Mouse (Mus musculus): ENCODE results near the gene BC016579. TPM values are rescaled to one million over a fixed set of nuclear protein-coding genes. Genes with fewer than 3 reads are reported as not detected.
A peak's percentile ranks its signal among the peaks of the same experiment; 100 is the strongest.

The BC016579 gene
- total RNA-seq, 2 experiments from 2014 or later = 0.16 TPM; not detected in 1

DNA sequence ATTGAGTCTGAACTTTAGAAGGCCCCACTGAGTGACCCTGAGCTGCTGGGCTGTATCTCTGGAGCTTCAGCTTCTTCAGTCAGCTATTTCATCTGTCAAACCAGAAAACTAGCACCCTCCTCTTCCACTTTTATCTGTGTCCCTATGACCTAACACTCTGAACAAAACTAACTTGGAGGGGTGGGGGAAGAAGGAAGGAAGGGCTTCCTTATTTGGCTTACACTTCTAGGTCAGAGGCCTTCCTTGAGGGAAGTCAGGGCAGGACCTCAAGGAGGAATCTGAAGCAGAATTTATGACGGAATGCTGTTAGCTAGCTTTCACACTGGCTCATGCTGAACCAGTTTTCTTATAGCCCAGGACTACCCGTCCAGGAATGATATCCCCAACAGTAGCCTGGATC lies 2.4 kb downstream of the BC016579 start:
- intact Hi-C loops (cut with DNase I) = no loop called here
- DNase-seq (ENCODE audit: low spot score in 2 of 2) = no peak

GRCm38 (mm10) chr16:45644380-45644779 lies 9.5 kb downstream of the BC016579 start:
- no peak for DNase-seq (ENCODE audit: low spot score in 2 of 2)
- intact Hi-C loops (cut with DNase I) = no loop called here

DNA sequence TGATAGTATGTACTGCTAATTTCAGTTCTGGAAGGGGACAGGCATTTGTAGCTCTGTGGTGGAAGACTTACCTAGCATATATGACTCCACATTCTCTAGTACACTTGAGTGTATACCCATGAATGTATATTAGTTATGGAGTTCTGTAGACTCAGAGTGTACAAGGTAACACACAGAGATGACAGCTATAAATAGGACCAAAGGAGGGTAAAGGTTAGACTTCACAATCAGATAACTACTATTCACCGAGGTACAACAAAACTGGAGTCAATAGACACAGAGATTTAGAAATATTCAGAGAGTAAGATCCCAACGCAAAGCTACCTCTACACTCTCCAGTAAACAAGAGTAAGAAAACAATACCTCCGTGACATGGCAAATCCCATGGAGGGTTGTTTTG lies 9.9 kb downstream of the BC016579 start:
- no peak for DNase-seq (ENCODE audit: low spot score in 2 of 2)
- intact Hi-C loops (cut with DNase I) = no loop called here

DNA sequence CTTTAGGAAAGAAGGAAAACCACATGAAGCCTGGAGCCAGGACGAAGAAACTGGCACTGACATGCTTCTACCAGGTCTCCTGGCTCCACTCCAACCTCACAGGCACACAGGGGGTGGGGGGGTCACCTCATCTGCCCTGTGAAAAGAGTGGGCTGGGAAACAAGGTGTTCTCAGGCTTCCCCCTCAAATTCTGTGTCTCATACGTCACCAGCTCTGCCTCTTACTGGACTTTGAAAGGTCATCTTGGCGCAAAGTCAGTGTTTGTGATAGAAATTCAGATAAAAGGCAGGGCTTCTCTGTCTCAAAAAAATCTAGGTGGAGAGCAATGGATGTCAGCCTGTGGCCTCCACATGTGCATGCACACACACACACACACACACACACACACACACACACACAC lies 12.6 kb downstream of the BC016579 start:
- intact Hi-C loops (cut with DNase I) = no loop called here
- DNase-seq (ENCODE audit: low spot score in 2 of 2) = no peak

- no peak for DNase-seq (ENCODE audit: low spot score in 2 of 2)
- intact Hi-C loops (cut with DNase I) = no loop called here
These were observed 13.7 kb downstream of the BC016579 start for GRCm38 (mm10) chr16:45640070-45640762.

- intact Hi-C loops (cut with DNase I) = loop anchor here (1.0 kb wide), 1 partner anchor 23 kb away; no protein-coding TSS in a partner anchor
- DNase-seq (ENCODE audit: low spot score in 2 of 2) = peak in 1 of 2 experiments; percentile 52
These were observed 18.0 kb downstream of the BC016579 start for GRCm38 (mm10) chr16:45635826-45636225.

DNA sequence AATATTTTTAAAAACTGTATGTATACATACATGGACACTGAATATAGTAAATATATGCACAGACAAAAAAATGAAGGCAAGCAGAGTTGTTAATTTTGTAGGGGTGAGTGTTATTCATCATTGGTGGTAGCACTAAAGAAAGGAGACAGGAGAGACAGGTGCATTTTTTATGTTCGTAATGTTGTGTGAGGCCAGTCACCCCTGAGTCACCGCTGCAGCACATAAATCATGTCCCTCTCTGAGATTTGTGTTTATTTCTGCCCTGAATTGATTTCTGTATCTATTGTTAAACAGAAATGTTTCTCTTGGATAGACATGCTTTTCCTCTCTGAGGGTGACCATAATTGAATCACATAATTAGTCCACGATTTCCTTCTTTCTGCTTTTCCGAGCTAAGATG lies 21.4 kb downstream of the BC016579 start:
- intact Hi-C loops (cut with DNase I) = no loop called here
- DNase-seq (ENCODE audit: low spot score in 2 of 2) = no peak

- peak; percentile 71 to 74 for DNase-seq (ENCODE audit: low spot score in 2 of 2)
- intact Hi-C loops (cut with DNase I) = loop anchor here (1.0 kb wide), 1 partner anchor 434 kb away; no protein-coding TSS in a partner anchor
These were observed 23.4 kb downstream of the BC016579 start for GRCm38 (mm10) chr16:45630347-45630960.

DNA sequence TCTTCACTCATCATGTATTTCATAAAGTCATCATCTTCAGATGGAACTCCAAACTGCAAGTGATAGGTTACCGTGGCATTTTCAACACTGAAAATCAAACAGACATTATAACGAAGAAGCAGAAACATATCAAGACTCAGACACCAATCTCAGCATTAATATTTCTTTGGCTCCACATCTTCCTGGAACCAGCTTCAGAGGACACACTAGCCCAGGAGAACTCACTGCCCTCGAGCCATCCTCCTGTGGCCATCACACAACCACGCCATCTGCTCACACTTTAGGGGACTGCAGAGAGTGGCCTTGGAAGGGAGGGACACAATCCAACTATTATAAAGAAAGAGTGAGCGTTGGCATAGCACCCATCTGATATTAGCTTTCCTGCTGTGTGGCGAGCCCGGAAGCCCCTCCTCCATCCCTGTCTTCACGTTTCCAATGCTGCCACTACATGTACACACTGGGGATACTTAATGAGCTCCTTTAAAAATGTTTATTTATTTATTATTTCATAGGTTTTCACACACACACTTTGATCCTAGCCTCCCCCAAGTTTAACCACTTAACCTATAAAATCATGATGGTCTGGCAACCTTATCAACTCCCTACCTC lies 24.3 kb downstream of the BC016579 start:
- intact Hi-C loops (cut with DNase I) = loop anchor here (1.0 kb wide), 1 partner anchor 433 kb away; no protein-coding TSS in a partner anchor
- no peak for DNase-seq (ENCODE audit: low spot score in 2 of 2)

GRCm38 (mm10) chr16:45625342-45625741 lies 28.5 kb downstream of the BC016579 start:
- intact Hi-C loops (cut with DNase I) = no loop called here
- DNase-seq (ENCODE audit: low spot score in 2 of 2) = no peak

DNA sequence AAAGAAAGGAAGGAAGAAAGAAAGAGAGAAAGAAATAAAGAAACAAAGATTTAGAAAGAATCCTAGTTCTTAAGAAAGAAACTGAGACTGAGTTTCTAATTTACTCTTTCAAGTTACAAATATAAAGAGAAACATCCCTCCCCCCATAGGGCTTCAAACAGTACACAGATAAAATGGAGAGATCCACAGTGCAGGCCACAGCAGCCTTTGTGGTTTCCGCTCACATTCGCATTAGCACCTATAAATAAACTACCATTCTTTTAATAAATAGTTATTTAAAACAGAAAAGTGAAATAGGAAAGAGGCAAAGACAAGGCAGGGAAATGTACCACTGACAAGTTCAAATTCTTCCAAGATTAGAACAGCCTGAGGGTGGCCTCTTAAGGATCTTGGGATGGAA lies 29.1 kb downstream of the BC016579 start:
- intact Hi-C loops (cut with DNase I) = no loop called here
- DNase-seq (ENCODE audit: low spot score in 2 of 2) = no peak

DNA sequence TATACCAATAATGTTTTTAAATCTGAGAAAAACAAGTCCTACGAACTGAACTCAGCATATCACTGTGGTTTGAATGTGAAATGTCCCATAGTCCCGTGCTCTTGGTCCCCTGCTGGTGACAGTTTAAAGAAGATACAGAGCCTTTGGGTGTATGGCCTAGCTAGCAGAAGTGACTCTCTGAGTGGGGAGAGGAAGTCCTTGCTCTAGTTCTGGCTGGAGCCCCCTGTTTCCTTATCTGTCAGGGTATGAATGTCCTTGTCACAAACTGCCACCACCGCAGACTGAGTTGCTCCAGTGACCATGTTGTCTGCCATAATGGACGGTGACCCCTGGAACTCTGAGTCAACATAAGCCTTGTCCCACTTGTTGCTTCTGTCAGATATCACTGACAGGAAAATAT lies 30.6 kb downstream of the BC016579 start:
- DNase-seq (ENCODE audit: low spot score in 2 of 2) = no peak
- intact Hi-C loops (cut with DNase I) = no loop called here

DNA sequence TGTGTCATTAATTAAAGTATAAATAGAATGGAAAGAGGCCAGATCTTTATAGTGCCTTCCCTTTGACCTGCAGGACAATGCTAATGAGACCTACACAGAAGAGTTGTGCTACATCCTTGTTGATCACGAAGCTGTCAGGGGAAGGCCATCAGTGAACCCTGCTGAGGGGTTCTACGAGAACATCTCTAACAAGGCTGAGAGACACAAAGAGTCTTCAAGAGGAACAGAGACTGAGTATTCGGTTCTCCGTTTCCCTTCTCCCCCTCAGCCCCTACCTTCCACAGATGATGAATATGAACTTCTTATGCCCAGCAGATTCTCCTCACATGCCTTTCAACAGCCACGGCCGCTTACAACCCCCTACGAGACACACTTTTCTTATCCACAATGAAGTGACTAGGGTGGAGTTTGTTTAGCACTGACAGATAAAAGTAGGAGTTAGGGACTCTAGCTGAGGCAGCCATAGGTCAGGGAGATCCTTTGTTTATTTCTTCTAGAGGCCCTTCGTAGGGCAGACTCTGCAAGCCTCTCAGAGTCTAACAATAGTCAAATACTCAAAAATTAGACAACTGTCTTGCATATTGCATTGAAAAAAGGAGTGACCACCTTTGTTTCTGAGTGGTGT lies 34.0 kb downstream of the BC016579 start:
- DNase-seq (ENCODE audit: low spot score in 2 of 2) = no peak
- intact Hi-C loops (cut with DNase I) = no loop called here

DNA sequence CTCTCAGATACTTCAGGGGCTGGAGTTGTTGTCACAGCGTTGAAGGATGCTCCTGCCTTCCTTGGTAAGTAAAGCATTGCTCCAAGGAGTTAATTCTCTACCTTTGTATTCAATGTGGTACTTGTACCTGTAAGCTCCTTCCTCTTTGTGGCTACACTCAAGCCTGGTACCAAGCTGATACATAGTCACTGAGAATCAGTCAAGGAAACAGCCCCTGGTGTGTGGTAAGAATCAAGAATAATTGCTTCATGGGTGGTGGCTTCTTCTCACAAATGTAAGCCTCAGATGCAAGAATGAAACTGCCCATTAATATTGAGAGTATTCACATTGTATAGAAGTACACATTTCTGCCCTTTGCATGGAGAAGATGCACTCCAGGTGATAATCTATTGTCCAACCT lies 37.9 kb downstream of the BC016579 start:
- intact Hi-C loops (cut with DNase I) = no loop called here
- no peak for DNase-seq (ENCODE audit: low spot score in 2 of 2)

- no peak for DNase-seq (ENCODE audit: low spot score in 2 of 2)
- intact Hi-C loops (cut with DNase I) = no loop called here
These were observed 40.6 kb downstream of the BC016579 start for GRCm38 (mm10) chr16:45613247-45613646.

GRCm38 (mm10) chr16:45610267-45610666 lies 43.6 kb downstream of the BC016579 start, which contains the start of gene Gcsam:
Gene Gcsam, plus strand, starts transcription at chr16:45610380.
- DNase-seq (ENCODE audit: low spot score in 2 of 2) = no peak
- intact Hi-C loops (cut with DNase I) = no loop called here

DNA sequence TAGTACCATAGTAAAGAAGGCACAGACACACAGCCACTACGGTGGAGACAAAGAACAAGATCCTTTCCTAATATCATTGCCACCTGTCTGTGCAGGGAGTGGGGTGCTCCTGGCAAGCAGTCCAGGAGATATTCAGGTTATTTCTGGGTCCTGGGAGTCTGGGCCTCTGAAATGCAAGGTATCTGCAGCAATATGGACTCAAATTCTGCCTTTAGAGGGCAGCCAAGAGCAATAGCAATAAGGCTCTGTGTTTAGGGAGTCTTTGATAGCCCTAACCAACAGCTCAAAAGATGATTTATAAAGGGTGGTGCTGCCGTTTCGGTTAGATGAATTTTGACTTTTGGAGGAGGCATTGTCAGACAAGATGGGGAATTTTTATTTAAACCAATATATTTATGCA lies 44.6 kb downstream of the BC016579 start:
- peak in 1 of 2 experiments; percentile 44 for DNase-seq (ENCODE audit: low spot score in 2 of 2)
- intact Hi-C loops (cut with DNase I) = loop anchor here (2.0 to 10.0 kb wide), 3 partner anchors 202 to 414 kb away; partner anchors contain the start of gene Cd200

DNA sequence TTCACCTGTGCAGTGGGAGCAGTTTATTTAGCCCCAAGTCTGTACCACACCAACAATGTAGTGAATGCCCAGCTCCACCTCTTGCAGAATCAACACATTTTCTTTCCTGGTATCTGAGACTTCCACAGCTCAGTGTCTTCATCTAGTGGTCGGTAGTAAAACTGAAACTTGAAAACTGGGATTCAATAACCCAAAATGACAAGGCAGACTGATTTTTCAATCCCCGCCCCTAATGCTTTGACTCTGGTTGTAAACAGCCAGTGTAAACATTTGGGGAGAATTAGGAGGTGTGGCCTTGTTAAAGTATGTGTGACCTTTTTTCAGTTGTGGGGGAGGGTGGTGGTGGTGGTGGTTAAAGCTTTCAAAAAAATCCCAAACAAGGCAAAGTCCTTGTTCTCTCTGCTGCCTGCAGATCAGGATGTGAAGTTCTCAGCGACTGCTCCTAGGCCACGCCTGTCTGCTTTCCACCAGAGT lies 45.4 kb downstream of the BC016579 start:
- intact Hi-C loops (cut with DNase I) = loop anchor here (2.0 to 10.0 kb wide), 3 partner anchors 201 to 414 kb away; partner anchors contain the start of gene Cd200
- DNase-seq (ENCODE audit: low spot score in 2 of 2) = peak in 1 of 2 experiments; percentile 51

DNA sequence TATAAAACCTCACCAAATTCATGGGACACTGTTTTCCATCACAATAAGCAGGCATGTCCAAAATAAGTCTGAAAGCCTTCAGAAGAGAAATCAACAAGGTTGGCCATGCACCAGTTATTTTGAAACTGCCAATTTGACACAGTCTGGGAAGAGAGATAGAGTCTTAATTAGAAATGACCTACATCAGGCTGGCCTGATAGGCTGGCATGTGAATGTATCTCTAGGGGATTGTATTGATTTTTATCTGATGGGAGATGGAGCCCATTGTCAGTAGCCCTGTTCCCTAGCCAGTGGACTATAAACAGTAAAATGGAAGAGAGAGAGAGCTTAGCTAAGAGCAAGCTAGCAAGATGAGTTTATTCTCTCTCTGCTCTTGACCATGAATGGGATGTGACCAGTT lies 58.4 kb downstream of the BC016579 start:
- intact Hi-C loops (cut with DNase I) = no loop called here
- DNase-seq (ENCODE audit: low spot score in 2 of 2) = no peak

DNA sequence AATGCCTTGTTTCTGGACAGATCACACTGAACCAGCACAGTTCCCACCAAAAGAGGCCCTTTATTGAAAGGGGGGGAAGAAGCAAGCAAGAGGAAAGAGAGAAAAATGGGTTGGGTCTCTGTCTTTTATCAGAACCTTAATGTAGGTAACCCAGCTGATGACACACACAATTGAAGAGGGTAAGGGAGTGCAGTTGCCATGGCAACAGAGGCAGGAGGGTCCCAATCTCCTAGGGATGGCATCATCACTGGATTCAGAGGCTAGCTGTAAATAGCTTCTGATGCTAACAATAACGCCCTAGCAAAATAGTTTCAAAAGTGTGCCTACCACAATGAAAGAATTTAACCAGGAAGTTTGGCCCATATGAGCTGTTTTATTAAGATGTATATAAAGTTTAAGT lies 60.2 kb downstream of the BC016579 start:
- DNase-seq (ENCODE audit: low spot score in 2 of 2) = no peak
- intact Hi-C loops (cut with DNase I) = no loop called here

Data from left cerebral cortex, postnatal 25 days (tissue).